Mouse (Mus musculus): Measurements from ENCODE around the gene Nr5a2.

Nr5a2 gene

GRCm38 (mm10) chr1:136960428-136961012 lies at the start of gene Nr5a2:
TSS of gene Nr5a2 (minus strand) at chr1:136960448.
- DNase-seq (ENCODE audit: low read depth in 2 of 2, low spot score in 2 of 2): no peak

GRCm38 (mm10) chr1:137008726-137009239 lies 48.5 kb upstream of the Nr5a2 start:
- DNase-seq (ENCODE audit: low read depth in 2 of 2, low spot score in 2 of 2): no peak

- DNase-seq (ENCODE audit: low read depth in 2 of 2, low spot score in 2 of 2): no peak
Observed at GRCm38 (mm10) chr1:137003816-137004215, 43.6 kb upstream of the Nr5a2 start.

GRCm38 (mm10) chr1:137003144-137003543 lies 42.9 kb upstream of the Nr5a2 start:
- no peak for DNase-seq (ENCODE audit: low read depth in 2 of 2, low spot score in 2 of 2)

GRCm38 (mm10) chr1:136991762-136992352 lies 31.6 kb upstream of the Nr5a2 start:
- DNase-seq (ENCODE audit: low read depth in 2 of 2, low spot score in 2 of 2): no peak

- no peak for DNase-seq (ENCODE audit: low read depth in 2 of 2, low spot score in 2 of 2)
Observed at GRCm38 (mm10) chr1:136980253-136980893, 20.1 kb upstream of the Nr5a2 start.

GRCm38 (mm10) chr1:136977867-136978266 lies 17.6 kb upstream of the Nr5a2 start:
- DNase-seq (ENCODE audit: low read depth in 2 of 2, low spot score in 2 of 2): no peak

GRCm38 (mm10) chr1:136974040-136974439 lies 13.8 kb upstream of the Nr5a2 start:
- no peak for DNase-seq (ENCODE audit: low read depth in 2 of 2, low spot score in 2 of 2)

- no peak for DNase-seq (ENCODE audit: low read depth in 2 of 2, low spot score in 2 of 2)
Observed at GRCm38 (mm10) chr1:136973016-136973415, 12.8 kb upstream of the Nr5a2 start.

GRCm38 (mm10) chr1:136970995-136971394 lies 10.7 kb upstream of the Nr5a2 start:
- DNase-seq (ENCODE audit: low read depth in 2 of 2, low spot score in 2 of 2): no peak

GRCm38 (mm10) chr1:136966728-136967386 lies 6.6 kb upstream of the Nr5a2 start:
- no peak for DNase-seq (ENCODE audit: low read depth in 2 of 2, low spot score in 2 of 2)

- DNase-seq (ENCODE audit: low read depth in 2 of 2, low spot score in 2 of 2): no peak
Observed at GRCm38 (mm10) chr1:136959491-136959890, 757 bp downstream of the Nr5a2 start.

GRCm38 (mm10) chr1:136958666-136959065 lies 1.6 kb downstream of the Nr5a2 start:
- DNase-seq (ENCODE audit: low read depth in 2 of 2, low spot score in 2 of 2): no peak

- no peak for DNase-seq (ENCODE audit: low read depth in 2 of 2, low spot score in 2 of 2)
Observed at GRCm38 (mm10) chr1:136958185-136958584, 2.1 kb downstream of the Nr5a2 start.

GRCm38 (mm10) chr1:136957696-136958095 lies 2.6 kb downstream of the Nr5a2 start:
- DNase-seq (ENCODE audit: low read depth in 2 of 2, low spot score in 2 of 2): no peak

- no peak for DNase-seq (ENCODE audit: low read depth in 2 of 2, low spot score in 2 of 2)
Observed at GRCm38 (mm10) chr1:136954108-136954494, 6.1 kb downstream of the Nr5a2 start.

- no peak for DNase-seq (ENCODE audit: low read depth in 2 of 2, low spot score in 2 of 2)
Observed at GRCm38 (mm10) chr1:136953444-136954107, 6.7 kb downstream of the Nr5a2 start.

- DNase-seq (ENCODE audit: low read depth in 2 of 2, low spot score in 2 of 2): no peak
Observed at GRCm38 (mm10) chr1:136952609-136953311, 7.5 kb downstream of the Nr5a2 start.

- DNase-seq (ENCODE audit: low read depth in 2 of 2, low spot score in 2 of 2): no peak
Observed at GRCm38 (mm10) chr1:136951946-136952531, 8.2 kb downstream of the Nr5a2 start.

- DNase-seq (ENCODE audit: low read depth in 2 of 2, low spot score in 2 of 2): no peak
Observed at GRCm38 (mm10) chr1:136951155-136951650, 9.0 kb downstream of the Nr5a2 start.

Data from CD8-positive naive resting alpha-beta T cell, adult 2 months (primary cell).